Mouse (Mus musculus): Measurements from ENCODE around the gene Smtn. TPM values are rescaled to one million over a fixed set of nuclear protein-coding genes. Genes with fewer than 3 reads are reported as not detected.

Gene Smtn
- polyA plus RNA-seq, 1 experiment from 2014 or later = 14.2 TPM

- 64% methylated on average over 3 of the region's 3 CpGs for WGBS
These were observed 1.5 kb upstream of the Smtn start for GRCm38 (mm10) chr11:3541932-3542331.

GRCm38 (mm10) chr11:3539826-3540196, 601 bp downstream of the Smtn start:
- WGBS = 84% methylated on average over 4 of the region's 4 CpGs
- Histone ChIP-seq H3K36me3 (ENCODE audit: control insufficient read depth, insufficient read depth, low read length) (no peaks in the 10 kb centered on the region), H3K9ac (ENCODE audit: low read depth, low read length) (no peak overlapping the region), H3K27me3 (ENCODE audit: control insufficient read depth, insufficient read depth, low read depth, low read length) (no peaks in the 10 kb centered on the region), H3K4me3 (ENCODE audit: low read depth, low read length) (peak overlapping the region; percentile 49), H3K9me3 (replicated peaks; ENCODE audit: control insufficient read depth, low read length, poor library complexity, severe bottlenecking) (no peaks in the 10 kb centered on the region), H3K4me1 (ENCODE audit: control insufficient read depth, insufficient read depth, low read length) (peaks cover 9% of the 10 kb centered on the region; the same call in 1 of the 2 replicates), H3K27ac (ENCODE audit: low read length) (no peak overlapping the region), H3K4me2 (ENCODE audit: low read length) (peak overlapping the region; percentile 84)
- ATAC-seq = no peak

More at GRCm38 (mm10) chr11:3541932-3542331, 1.5 kb upstream of the Smtn start:
- H3K9me3 ChIP-seq (replicated peaks; ENCODE audit: control insufficient read depth, low read length, poor library complexity, severe bottlenecking) = no peaks in the 10 kb centered on the region
- H3K9ac ChIP-seq (ENCODE audit: low read depth, low read length) = no peak overlapping the region
- H3K4me3 ChIP-seq (ENCODE audit: low read depth, low read length) = no peak overlapping the region
- no peaks in the 10 kb centered on the region for H3K36me3 ChIP-seq (ENCODE audit: control insufficient read depth, insufficient read depth, low read length)
- H3K4me1 ChIP-seq (ENCODE audit: control insufficient read depth, insufficient read depth, low read length) = peaks cover 4% of the 10 kb centered on the region; the same call in 1 of the 2 replicates
- no peak overlapping the region for H3K4me2 ChIP-seq (ENCODE audit: low read length)
- H3K27me3 ChIP-seq (ENCODE audit: control insufficient read depth, insufficient read depth, low read depth, low read length) = no peaks in the 10 kb centered on the region
- no peak for ATAC-seq
- H3K27ac ChIP-seq (ENCODE audit: low read length) = no peak overlapping the region

GRCm38 (mm10) chr11:3539111-3539825, 1.1 kb downstream of the Smtn start:
- ATAC-seq = peak; percentile 95
- no peaks in the 10 kb centered on the region for H3K36me3 ChIP-seq (ENCODE audit: control insufficient read depth, insufficient read depth, low read length)
- H3K27ac ChIP-seq (ENCODE audit: low read length) = no peak overlapping the region
- H3K9me3 ChIP-seq (replicated peaks; ENCODE audit: control insufficient read depth, low read length, poor library complexity, severe bottlenecking) = no peaks in the 10 kb centered on the region
- peak overlapping the region; percentile 84 for H3K4me2 ChIP-seq (ENCODE audit: low read length)
- peak overlapping the region; percentile 64 for H3K9ac ChIP-seq (ENCODE audit: low read depth, low read length)
- peaks cover 9% of the 10 kb centered on the region; the same call in 1 of the 2 replicates for H3K4me1 ChIP-seq (ENCODE audit: control insufficient read depth, insufficient read depth, low read length)
- WGBS = 4% methylated on average over 33 of the region's 33 CpGs
- H3K4me3 ChIP-seq (ENCODE audit: low read depth, low read length) = peak overlapping the region; percentile 49
- no peaks in the 10 kb centered on the region for H3K27me3 ChIP-seq (ENCODE audit: control insufficient read depth, insufficient read depth, low read depth, low read length)

GRCm38 (mm10) chr11:3538341-3538740, 2.1 kb downstream of the Smtn start:
- Histone ChIP-seq H3K27ac (ENCODE audit: low read length) (no peak overlapping the region), H3K9ac (ENCODE audit: low read depth, low read length) (0 out of 2 replicates have a peak overlapping the region, but pooled peaks have one; percentile 62), H3K4me2 (ENCODE audit: low read length) (peak overlapping the region; percentile 84), H3K4me3 (ENCODE audit: low read depth, low read length) (peak overlapping the region; percentile 49), H3K27me3 (ENCODE audit: control insufficient read depth, insufficient read depth, low read depth, low read length) (no peaks in the 10 kb centered on the region), H3K9me3 (replicated peaks; ENCODE audit: control insufficient read depth, low read length, poor library complexity, severe bottlenecking) (no peaks in the 10 kb centered on the region), H3K36me3 (ENCODE audit: control insufficient read depth, insufficient read depth, low read length) (no peaks in the 10 kb centered on the region), H3K4me1 (ENCODE audit: control insufficient read depth, insufficient read depth, low read length) (peaks cover 9% of the 10 kb centered on the region; the same call in 1 of the 2 replicates)
- 73% methylated on average over 4 of the region's 4 CpGs for WGBS
- no peak for ATAC-seq

- Histone ChIP-seq H3K9me3 (replicated peaks; ENCODE audit: control insufficient read depth, low read length, poor library complexity, severe bottlenecking) (no peaks in the 10 kb centered on the region), H3K27me3 (ENCODE audit: control insufficient read depth, insufficient read depth, low read depth, low read length) (no peaks in the 10 kb centered on the region), H3K9ac (ENCODE audit: low read depth, low read length) (no peak overlapping the region), H3K4me3 (ENCODE audit: low read depth, low read length) (no peak overlapping the region), H3K27ac (ENCODE audit: low read length) (no peak overlapping the region), H3K4me2 (ENCODE audit: low read length) (peak overlapping the region; percentile 1; the same call in 1 of the 2 replicates), H3K36me3 (ENCODE audit: control insufficient read depth, insufficient read depth, low read length) (no peaks in the 10 kb centered on the region), H3K4me1 (ENCODE audit: control insufficient read depth, insufficient read depth, low read length) (peaks cover 9% of the 10 kb centered on the region; the same call in 1 of the 2 replicates)
- 89% methylated on average over 3 of the region's 3 CpGs for WGBS
- no peak for ATAC-seq
These were observed 2.7 kb downstream of the Smtn start for GRCm38 (mm10) chr11:3537711-3538110.

- Histone ChIP-seq H3K27ac (ENCODE audit: low read length) (no peak overlapping the region), H3K4me2 (ENCODE audit: low read length) (no peak overlapping the region; the same call in 1 of the 2 replicates), H3K9me3 (replicated peaks; ENCODE audit: control insufficient read depth, low read length, poor library complexity, severe bottlenecking) (no peaks in the 10 kb centered on the region), H3K9ac (ENCODE audit: low read depth, low read length) (no peak overlapping the region), H3K4me3 (ENCODE audit: low read depth, low read length) (no peak overlapping the region), H3K4me1 (ENCODE audit: control insufficient read depth, insufficient read depth, low read length) (peaks cover 9% of the 10 kb centered on the region; the same call in 1 of the 2 replicates), H3K27me3 (ENCODE audit: control insufficient read depth, insufficient read depth, low read depth, low read length) (no peaks in the 10 kb centered on the region), H3K36me3 (ENCODE audit: control insufficient read depth, insufficient read depth, low read length) (no peaks in the 10 kb centered on the region)
- ATAC-seq = no peak
- WGBS = 94% methylated on average over 5 of the region's 5 CpGs
These were observed 3.6 kb downstream of the Smtn start for GRCm38 (mm10) chr11:3536745-3537333.

GRCm38 (mm10) chr11:3536082-3536481, 4.3 kb downstream of the Smtn start:
- Histone ChIP-seq H3K4me2 (ENCODE audit: low read length) (peak overlapping the region; percentile 98), H3K4me3 (ENCODE audit: low read depth, low read length) (peak overlapping the region; percentile 60), H3K4me1 (ENCODE audit: control insufficient read depth, insufficient read depth, low read length) (peaks cover 9% of the 10 kb centered on the region; the same call in 1 of the 2 replicates), H3K36me3 (ENCODE audit: control insufficient read depth, insufficient read depth, low read length) (no peaks in the 10 kb centered on the region), H3K9me3 (replicated peaks; ENCODE audit: control insufficient read depth, low read length, poor library complexity, severe bottlenecking) (no peaks in the 10 kb centered on the region), H3K9ac (ENCODE audit: low read depth, low read length) (peak overlapping the region; percentile 81), H3K27me3 (ENCODE audit: control insufficient read depth, insufficient read depth, low read depth, low read length) (no peaks in the 10 kb centered on the region), H3K27ac (ENCODE audit: low read length) (peak overlapping the region; percentile 77)
- ATAC-seq = no peak
- 43% methylated on average over 5 of the region's 5 CpGs for WGBS

DNA sequence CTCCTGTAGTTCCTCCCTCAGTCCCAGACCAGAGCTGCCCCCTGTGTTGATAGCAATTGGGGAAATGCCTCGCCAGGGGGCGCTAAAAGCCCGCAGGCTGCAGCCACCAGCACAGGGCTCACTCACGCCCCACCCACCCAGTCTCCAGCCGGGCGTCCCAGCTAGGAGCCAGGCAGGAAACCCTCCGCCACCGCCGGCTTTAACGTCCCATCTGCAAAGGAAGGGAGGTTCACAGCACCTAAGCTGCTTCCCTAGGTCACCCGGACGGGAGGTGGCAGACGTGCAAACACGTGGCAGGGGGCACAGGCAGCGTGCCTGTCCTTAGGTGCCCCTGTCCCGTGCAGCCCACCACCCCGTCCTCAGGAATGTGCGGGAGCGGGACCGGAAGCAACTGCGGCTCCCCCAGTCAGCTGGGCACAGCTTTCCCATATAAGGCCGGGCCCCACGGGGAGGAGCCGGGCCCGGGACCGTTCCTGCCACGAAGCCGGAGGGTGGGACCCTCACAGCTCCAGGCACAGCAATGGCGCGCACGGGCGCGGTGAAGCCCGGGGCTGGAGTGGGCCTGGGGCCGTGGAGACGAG, 4.9 kb downstream of the Smtn start:
- no peaks in the 10 kb centered on the region for H3K27me3 ChIP-seq (ENCODE audit: control insufficient read depth, insufficient read depth, low read depth, low read length)
- H3K4me2 ChIP-seq (ENCODE audit: low read length) = peak overlapping the region; percentile 98
- peak overlapping the region; percentile 60 for H3K4me3 ChIP-seq (ENCODE audit: low read depth, low read length)
- ATAC-seq = peak; percentile 83
- H3K36me3 ChIP-seq (ENCODE audit: control insufficient read depth, insufficient read depth, low read length) = no peaks in the 10 kb centered on the region
- no peaks in the 10 kb centered on the region for H3K9me3 ChIP-seq (replicated peaks; ENCODE audit: control insufficient read depth, low read length, poor library complexity, severe bottlenecking)
- peak overlapping the region; percentile 81 for H3K9ac ChIP-seq (ENCODE audit: low read depth, low read length)
- peaks cover 9% of the 10 kb centered on the region; the same call in 1 of the 2 replicates for H3K4me1 ChIP-seq (ENCODE audit: control insufficient read depth, insufficient read depth, low read length)
- peak overlapping the region; percentile 77 for H3K27ac ChIP-seq (ENCODE audit: low read length)
- WGBS = under 1% methylated on average over 33 of the region's 36 CpGs
